Mouse (Mus musculus) urinary bladder, postnatal 36 days (tissue): ENCODE results near the gene Kcnab3.

ENCODE experiments used
- DNase-seq, 2 experiments: peaks; one replicate each; pipeline ENCODE4 v3.0.0; 2022; ENCODE audit warnings: low spot score in 2 of 2, mixed read lengths in 1 of 2

Gene Kcnab3

DNA sequence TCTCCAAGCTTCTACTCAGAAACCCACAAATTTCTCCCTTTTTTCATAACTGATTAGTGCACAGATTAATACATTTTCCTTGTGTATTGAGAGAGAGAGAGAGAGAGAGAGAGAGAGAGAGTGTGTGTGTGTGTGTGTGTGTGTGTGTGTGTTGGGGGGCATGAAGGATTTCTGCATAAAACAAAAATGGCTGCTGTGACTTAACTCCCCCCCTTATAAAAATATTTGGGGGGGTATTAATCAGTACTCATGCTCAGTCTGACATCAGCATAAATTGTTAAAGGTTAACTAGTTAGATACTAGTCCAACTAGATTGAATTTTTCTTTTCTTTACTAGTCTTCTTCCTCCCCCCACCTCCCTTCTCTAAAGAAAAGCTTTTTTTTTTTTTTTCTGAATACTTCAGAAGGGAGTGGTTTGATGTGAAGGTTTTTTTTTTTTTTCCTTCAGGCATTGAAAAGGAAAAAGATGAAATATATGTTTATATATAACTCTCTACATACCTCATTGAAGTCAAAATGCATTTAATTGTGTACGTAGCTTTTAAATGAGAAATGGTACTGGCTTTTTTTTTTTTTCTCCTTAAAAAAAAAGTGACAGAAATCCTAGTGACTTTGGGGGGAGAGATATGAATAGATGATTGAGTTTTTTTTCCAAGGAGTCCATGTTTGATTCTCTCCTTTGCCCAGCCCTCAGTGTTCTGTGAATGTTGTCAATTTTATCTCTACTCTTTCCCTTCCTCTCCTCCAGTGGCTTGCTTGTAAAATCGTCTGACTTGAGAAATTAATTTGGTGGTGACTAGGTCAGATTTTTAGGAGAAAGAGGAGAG, 44.1 kb downstream of the Kcnab3 start:
- DNase-seq = no peak

DNA sequence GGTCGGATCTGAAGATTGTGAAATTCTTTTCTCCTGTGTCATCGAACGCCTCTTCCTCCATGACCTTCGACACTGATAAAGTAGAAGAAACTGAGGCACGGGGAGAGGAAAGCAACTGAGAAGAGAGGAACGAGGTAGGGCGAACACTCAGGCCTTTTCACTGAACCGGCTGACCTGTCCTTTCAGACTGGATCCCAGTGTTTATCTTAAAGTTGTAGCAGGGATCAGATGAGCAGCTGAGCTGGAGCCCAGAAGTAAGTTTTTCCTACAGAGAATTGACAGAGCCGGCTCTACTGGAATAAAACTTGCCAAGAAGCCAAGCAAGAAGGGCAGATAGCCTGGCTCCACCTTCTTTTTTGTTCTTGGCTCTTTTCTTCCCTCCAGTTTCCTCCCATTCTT, 44.8 kb downstream of the Kcnab3 start:
- no peak for DNase-seq

DNA sequence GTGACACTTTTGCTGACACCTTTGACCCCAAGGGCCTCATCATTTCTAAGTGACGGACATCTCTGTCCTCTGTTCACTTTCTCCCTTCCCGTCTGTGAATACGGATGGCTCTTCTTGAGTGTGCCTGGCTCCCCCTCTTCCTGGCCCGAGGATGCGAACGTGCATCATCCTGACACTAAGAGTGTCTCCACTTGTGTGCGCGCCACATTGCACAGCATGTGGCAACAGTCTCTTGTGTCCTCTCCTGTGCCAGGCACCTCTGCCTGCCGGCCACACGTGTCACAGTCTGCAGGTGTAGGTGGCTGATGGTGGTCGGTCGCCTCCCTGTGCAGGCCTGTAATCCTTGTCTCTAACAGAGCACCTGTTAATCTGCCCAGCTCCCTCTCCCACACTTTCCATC, 45.5 kb downstream of the Kcnab3 start:
- DNase-seq = no peak

DNA sequence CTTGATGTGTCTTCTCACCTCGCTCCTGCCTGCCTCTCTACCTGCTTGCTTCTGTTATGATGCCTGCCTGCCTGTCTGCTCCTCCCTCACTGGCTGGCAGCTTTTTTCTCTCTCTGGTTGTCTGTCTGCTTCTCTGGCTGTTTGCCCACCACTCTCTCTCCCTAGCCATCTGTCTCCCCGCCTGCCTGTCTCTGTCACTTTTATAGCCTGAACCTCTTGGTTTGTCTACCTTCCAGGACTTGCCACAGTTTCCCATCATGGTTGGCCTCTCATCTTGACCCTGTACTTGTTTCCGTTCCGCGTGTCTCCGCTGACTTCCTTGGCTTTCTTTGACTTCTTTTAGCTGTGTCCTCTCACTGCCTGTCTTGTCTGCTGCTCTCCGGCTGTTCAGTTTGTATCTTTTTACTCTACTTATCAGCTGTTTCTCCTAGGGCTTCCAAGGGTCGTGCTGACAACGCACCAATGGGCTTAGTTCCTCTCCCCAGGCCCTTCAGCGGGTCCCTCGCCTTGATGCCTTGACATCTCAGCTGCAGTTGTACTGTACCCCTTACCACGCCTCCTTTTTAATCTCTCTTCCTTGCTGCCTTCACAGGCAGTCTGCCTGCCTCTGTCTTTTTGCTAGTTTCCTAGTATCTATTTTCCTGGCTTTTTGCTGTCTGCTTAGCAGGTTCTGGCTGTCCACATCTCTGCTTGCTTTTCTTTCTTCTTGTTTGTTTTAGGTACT, 46.2 kb downstream of the Kcnab3 start:
- no peak for DNase-seq

DNA sequence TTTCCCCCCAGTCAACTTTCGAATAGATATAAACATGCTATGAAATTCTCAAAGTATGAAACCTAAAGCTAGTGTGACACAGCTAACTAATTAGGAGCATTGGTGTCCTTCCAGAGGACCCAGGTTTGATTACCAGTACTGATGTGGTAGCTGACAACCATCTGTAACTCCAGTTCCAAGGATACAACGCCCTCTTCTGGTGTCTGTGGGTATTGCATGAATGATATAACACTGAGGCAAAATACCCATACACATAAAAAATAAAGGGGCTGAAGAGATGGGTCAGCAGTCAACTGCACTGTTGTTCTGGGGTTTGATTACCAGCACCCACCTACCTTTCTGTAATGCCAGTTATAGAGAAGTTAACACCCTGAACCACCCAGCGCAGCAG, 46.7 kb downstream of the Kcnab3 start:
- DNase-seq = no peak

DNA sequence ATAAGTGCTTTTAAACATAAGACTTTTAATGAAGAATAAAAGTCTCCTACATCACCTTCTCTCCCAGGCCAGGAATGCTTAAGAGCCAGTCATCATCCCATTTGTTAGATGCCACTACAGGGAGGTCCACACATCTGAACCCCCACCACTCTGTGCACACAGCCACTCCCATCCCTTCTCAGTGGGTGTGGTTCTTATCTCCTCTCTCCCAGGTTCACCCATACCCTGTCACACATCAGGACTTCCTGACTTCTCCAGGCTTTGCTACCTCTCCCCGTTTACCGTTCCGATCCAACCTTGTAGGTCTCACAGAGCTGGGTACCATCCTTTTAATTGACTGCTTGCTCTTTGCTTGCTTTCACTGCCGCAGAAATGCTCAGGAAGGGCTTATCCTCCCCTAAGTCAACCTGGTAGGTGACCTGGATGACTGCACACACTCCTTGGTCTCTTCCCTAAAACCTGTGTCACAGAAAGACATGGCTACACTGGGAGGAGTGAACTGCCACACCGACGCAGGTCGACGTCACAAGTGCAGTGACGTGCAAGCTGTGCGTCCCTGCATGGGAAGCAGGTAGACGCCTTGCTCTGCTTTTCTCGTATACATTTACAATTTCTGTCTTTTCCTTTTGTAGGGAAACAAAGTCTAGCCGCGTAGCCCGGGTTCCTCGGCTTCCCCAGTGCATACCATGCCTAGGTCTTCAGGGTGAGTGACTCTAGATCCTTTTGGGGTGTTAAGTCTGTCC, 47.3 kb downstream of the Kcnab3 start:
- DNase-seq = no peak

DNA sequence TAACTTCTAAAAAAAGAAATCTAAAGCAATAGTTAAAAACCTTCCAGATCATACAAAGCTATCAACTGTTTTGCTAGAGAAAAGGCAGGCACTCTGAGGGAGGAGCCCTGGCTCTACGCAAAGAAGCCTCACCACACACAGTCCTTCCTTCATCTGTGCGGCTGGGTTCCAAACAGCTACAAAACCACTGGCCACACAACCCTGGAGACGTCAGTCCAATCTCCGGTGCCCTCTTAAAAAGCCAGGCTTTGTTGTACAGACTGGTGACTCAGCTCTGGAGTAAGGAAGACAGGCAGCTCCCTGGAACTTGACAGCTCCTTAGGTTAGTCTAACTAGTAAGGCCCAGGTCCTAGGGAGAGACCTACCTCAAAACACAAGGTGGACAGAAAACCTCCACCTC, 49.6 kb downstream of the Kcnab3 start:
- no peak for DNase-seq

DNA sequence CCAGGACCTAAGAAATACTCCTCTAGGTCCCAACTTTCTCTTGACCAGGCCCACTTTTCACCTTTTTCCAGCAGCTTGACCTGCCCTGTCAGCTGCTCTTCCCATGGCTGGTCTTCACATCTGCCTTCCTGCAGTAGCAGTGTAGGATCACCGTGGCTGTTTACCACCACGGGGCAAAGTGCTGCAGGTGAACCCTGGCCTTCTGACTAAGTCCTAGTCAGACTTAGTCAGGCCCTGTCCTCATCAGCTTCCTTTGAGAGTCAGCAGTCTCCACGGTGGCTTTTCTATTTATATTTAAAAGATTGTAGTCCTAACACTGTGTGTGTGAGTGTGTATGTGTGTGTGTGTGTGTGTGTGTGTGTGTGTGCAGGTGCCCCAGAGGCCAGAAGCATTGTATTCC, 51.7 kb downstream of the Kcnab3 start:
- DNase-seq = no peak

DNA sequence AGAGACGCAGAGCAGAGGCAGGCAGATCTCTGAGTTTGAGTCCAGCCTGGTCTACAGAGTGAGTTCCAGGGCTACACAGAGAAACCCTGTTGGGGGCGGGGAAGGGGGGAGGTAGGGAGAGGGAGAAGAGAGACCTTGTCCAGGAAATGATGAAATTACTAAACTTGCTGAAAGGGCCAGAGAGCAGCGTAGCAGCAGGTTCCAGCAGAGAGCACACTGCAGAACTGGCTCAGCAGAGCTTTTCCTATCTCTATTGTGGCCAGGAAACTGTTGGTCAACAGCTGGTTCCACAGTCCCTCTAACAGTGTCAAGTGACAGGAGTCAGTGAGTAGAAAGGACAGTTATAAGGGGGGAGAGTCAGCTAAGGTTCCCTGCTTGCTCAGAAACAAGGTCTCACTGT, 53.5 kb downstream of the Kcnab3 start:
- no peak for DNase-seq

DNA sequence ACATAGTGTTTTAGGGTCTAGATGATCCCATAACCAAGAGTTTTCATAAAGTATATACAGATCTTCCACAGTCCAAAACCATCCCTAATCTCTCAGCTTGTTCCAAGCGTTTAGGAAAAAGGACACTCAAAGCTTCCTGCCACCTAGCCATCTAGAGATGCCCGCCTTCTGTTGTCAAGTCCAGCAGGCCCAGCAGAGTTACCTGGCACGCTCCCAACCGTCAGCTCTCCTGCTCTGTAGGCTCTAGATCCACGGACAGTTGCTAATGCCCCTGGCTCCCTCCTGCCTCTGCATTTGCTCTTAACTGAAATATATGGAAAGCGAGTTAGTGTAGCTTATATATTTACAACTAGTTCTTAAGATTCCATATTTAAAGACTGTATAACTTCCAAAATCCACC, 55.3 kb downstream of the Kcnab3 start:
- DNase-seq = no peak
